Mouse (Mus musculus) G1E (cell line): ENCODE measurements around the gene Aoc2. TPM values are rescaled to one million over a fixed set of nuclear protein-coding genes. Genes with fewer than 3 reads are reported as not detected.

Source experiments
- ATAC-seq: 2 replicates; pipeline ENCODE4 v1.8.0; 2016; ENCODE audit warnings: mild to moderate bottlenecking; ENCODE audit not compliant: insufficient number of reproducible peaks, poor library complexity, low FRiP score, severe bottlenecking; ENCODE audit errors: extremely low read depth
- DNase-seq: peaks from one replicate; pipeline ENCODE4 v3.0.0; 2012; ENCODE audit warnings: low spot score
- H3K27me3 ChIP-seq: 2 replicates; pipeline ENCODE4 v1.6.1; 2012; ENCODE audit warnings: mild to moderate bottlenecking, low read length, inconsistent platforms; ENCODE audit not compliant: insufficient read depth
- H3K36me3 ChIP-seq: replicated peaks from 2 replicates; pipeline ENCODE3; 2012; ENCODE audit warnings: mild to moderate bottlenecking, inconsistent platforms
- H3K4me1 ChIP-seq: 2 replicates; pipeline ENCODE4 v1.6.1; 2012; ENCODE audit warnings: low read depth, low read length, inconsistent platforms, mixed read lengths; ENCODE audit not compliant: insufficient read depth
- H3K4me3 ChIP-seq: 2 replicates; pipeline ENCODE4 v1.5.1; 2012; ENCODE audit warnings: low read depth, mild to moderate bottlenecking, inconsistent platforms, low read length, moderate library complexity, mixed read lengths
- H3K9me3 ChIP-seq: replicated peaks from 2 replicates; pipeline ENCODE4 v1.6.1; 2012; ENCODE audit warnings: inconsistent platforms
- CTCF ChIP-seq: IDR thresholded peaks from 2 replicates; pipeline ENCODE4 v1.5.1; 2012; ENCODE audit warnings: low read depth, low read length, inconsistent platforms, mixed read lengths
- GATA1 ChIP-seq: IDR thresholded peaks from 2 replicates; pipeline ENCODE4 v1.6.1; 2012; ENCODE audit warnings: borderline replicate concordance, low read length, inconsistent platforms, mixed read lengths
- GATA2 ChIP-seq: IDR thresholded peaks from 2 replicates; pipeline ENCODE4 v1.6.1; 2012; ENCODE audit warnings: low read depth, low read length, inconsistent platforms, borderline replicate concordance
- POLR2AphosphoS5 ChIP-seq: IDR thresholded peaks from 2 replicates; pipeline ENCODE4 v1.6.1; 2012; ENCODE audit warnings: low read depth, low read length, inconsistent platforms; ENCODE audit not compliant: insufficient replicate concordance
- TAL1 ChIP-seq: conservative IDR thresholded peaks from 2 replicates; pipeline ENCODE4 v1.6.1; 2012; ENCODE audit warnings: low read depth, low read length, inconsistent platforms, mixed read lengths
- polyA plus RNA-seq: library from polyadenylated mRNA; stranded (reverse); fragments of >175 nt; gene quantifications from 2 replicates; pipeline ENCODE4 v1.2.3, GENCODE M21; 2012
- total RNA-seq, 2 experiments: library from RNA; stranded (forward) in 1 of 2; stranded (reverse) in 1 of 2; fragments of 200-1000 nt in 1 of 2; fragments of >200 nt in 1 of 2; fragmentation: Nextera tagmentation in 1 of 2; gene quantifications; 2 replicates each; pipeline ENCODE4 v1.2.3; 2014 to 2017

The Aoc2 gene
- total and polyA plus RNA-seq, 3 experiments = 4.5 to 18.1 (median 10.0) TPM

- no peak for ATAC-seq
- TF ChIP-seq GATA1 (no peak), TAL1 (no peak), CTCF (no peak), GATA2 (no peak), POLR2AphosphoS5 (no peak)
- H3K4me3 ChIP-seq = peak overlapping the region; percentile 91; the same call in 1 of the 2 replicates
- DNase-seq = no peak
- H3K9me3 ChIP-seq = no peaks in the 10 kb centered on the region
- H3K27me3 ChIP-seq = no peaks in the 10 kb centered on the region
- peaks cover 50% of the 10 kb centered on the region for H3K4me1 ChIP-seq
- H3K36me3 ChIP-seq = peaks cover 39% of the 10 kb centered on the region
These were observed 45.7 kb upstream of the Aoc2 start for GRCm38 (mm10) chr11:101279193-101279569.

GRCm38 (mm10) chr11:101280837-101281236 lies 44.0 kb upstream of the Aoc2 start:
- H3K4me1 ChIP-seq = peaks cover 39% of the 10 kb centered on the region
- no peaks in the 10 kb centered on the region for H3K9me3 ChIP-seq
- ATAC-seq = no peak
- no peak for TF ChIP-seq GATA1
- TF ChIP-seq GATA2 = no peak
- peaks cover 34% of the 10 kb centered on the region for H3K36me3 ChIP-seq
- H3K27me3 ChIP-seq = no peaks in the 10 kb centered on the region
- no peak overlapping the region for H3K4me3 ChIP-seq
- DNase-seq = no peak

GRCm38 (mm10) chr11:101282896-101283295 lies 42.0 kb upstream of the Aoc2 start:
- Histone ChIP-seq H3K4me1 (peaks cover 18% of the 10 kb centered on the region), H3K27me3 (no peaks in the 10 kb centered on the region), H3K9me3 (no peaks in the 10 kb centered on the region), H3K36me3 (peaks cover 30% of the 10 kb centered on the region), H3K4me3 (no peak overlapping the region)
- DNase-seq = no peak
- TF ChIP-seq GATA1 (no peak), CTCF (no peak), GATA2 (no peak), TAL1 (no peak), POLR2AphosphoS5 (no peak)
- no peak for ATAC-seq

GRCm38 (mm10) chr11:101283805-101284204 lies 41.1 kb upstream of the Aoc2 start:
- Histone ChIP-seq H3K27me3 (no peaks in the 10 kb centered on the region), H3K36me3 (peaks cover 37% of the 10 kb centered on the region), H3K4me1 (peaks cover 12% of the 10 kb centered on the region), H3K9me3 (no peaks in the 10 kb centered on the region), H3K4me3 (no peak overlapping the region)
- ATAC-seq (no peak), DNase-seq (no peak)
- no peak for TF ChIP-seq GATA1
- TF ChIP-seq TAL1 = no peak
- no peak for TF ChIP-seq CTCF
- TF ChIP-seq POLR2AphosphoS5 = no peak
- no peak for TF ChIP-seq GATA2

- ATAC-seq (no peak), DNase-seq (no peak)
- Histone ChIP-seq H3K27me3 (no peaks in the 10 kb centered on the region), H3K4me1 (no peaks in the 10 kb centered on the region), H3K36me3 (peaks cover 72% of the 10 kb centered on the region), H3K9me3 (no peaks in the 10 kb centered on the region), H3K4me3 (no peak overlapping the region)
- TF ChIP-seq POLR2AphosphoS5 (no peak), TAL1 (no peak), CTCF (no peak), GATA2 (no peak), GATA1 (no peak)
These were observed 37.6 kb upstream of the Aoc2 start for GRCm38 (mm10) chr11:101287306-101287705.

GRCm38 (mm10) chr11:101291231-101291630 lies 33.6 kb upstream of the Aoc2 start:
- ATAC-seq (no peak), DNase-seq (no peak)
- no peaks in the 10 kb centered on the region for H3K9me3 ChIP-seq
- no peak for TF ChIP-seq POLR2AphosphoS5
- TF ChIP-seq GATA2 = no peak
- TF ChIP-seq GATA1 = no peak
- no peak for TF ChIP-seq TAL1
- TF ChIP-seq CTCF = no peak
- no peak overlapping the region for H3K4me3 ChIP-seq
- H3K27me3 ChIP-seq = no peaks in the 10 kb centered on the region
- no peaks in the 10 kb centered on the region for H3K4me1 ChIP-seq
- peaks cover 96% of the 10 kb centered on the region for H3K36me3 ChIP-seq
